Mouse (Mus musculus) embryonic facial prominence, embryonic 10.5 days (tissue): Measurements from ENCODE around the gene Snd1. TPM values are rescaled to one million over a fixed set of nuclear protein-coding genes. Genes with fewer than 3 reads are reported as not detected.

Source experiments
- DNase-seq: peaks from one replicate; pipeline ENCODE4 v3.0.0-alpha.2; 2017; ENCODE audit warnings: low spot score
- H3K27ac ChIP-seq: fragments of 300-500 bp; sonication (generic); replicated peaks from 2 replicates; pipeline ENCODE4 v1.5.1; 2016; ENCODE audit warnings: mild to moderate bottlenecking
- H3K27me3 ChIP-seq: fragments of 300-500 bp; sonication (generic); replicated peaks from 2 replicates; pipeline ENCODE4 v1.6.1; 2016; ENCODE audit warnings: low read depth, mild to moderate bottlenecking; ENCODE audit not compliant: poor library complexity, severe bottlenecking
- H3K36me3 ChIP-seq: fragments of 300-500 bp; sonication (generic); replicated peaks from 2 replicates; pipeline ENCODE4 v1.6.1; 2016; ENCODE audit warnings: mild to moderate bottlenecking, moderate library complexity
- H3K4me1 ChIP-seq: fragments of 300-500 bp; sonication (generic); 2 replicates; pipeline ENCODE4 v1.6.1; 2016
- H3K4me3 ChIP-seq: fragments of 300-500 bp; sonication (generic); 2 replicates; pipeline ENCODE4 v1.5.1; 2016; ENCODE audit warnings: mild to moderate bottlenecking, moderate library complexity
- H3K9me3 ChIP-seq: fragments of 300-500 bp; sonication (generic); 2 replicates; pipeline ENCODE4 v1.6.1; 2016; ENCODE audit warnings: mild to moderate bottlenecking
- WGBS: fragments of 180-500 bp; shearing (Covaris S2); methylation state at CpG from one replicate; pipeline ENCODE4 v1.1.7; 2016; 5-methylcytosine and 5-hydroxymethylcytosine counted together
- polyA plus RNA-seq: library from polyadenylated mRNA; unstranded; fragments of >200 nt; fragmentation: Nextera tagmentation; extraction: Ambion mirVana; gene quantifications from 2 replicates; pipeline ENCODE4 v1.2.1, GENCODE M21; 2016

Snd1 gene
- polyA plus RNA-seq, 1 experiment from 2014 or later: 119 TPM

GRCm38 (mm10) chr6:28635531-28636348 is 160.8 kb downstream of the Snd1 start:
- no peak for DNase-seq
- no peaks in the 10 kb centered on the region for H3K36me3 ChIP-seq
- H3K4me3 ChIP-seq: no peak overlapping the region
- H3K4me1 ChIP-seq: peaks cover 17% of the 10 kb centered on the region
- no peaks in the 10 kb centered on the region for H3K27me3 ChIP-seq
- no peak overlapping the region for H3K27ac ChIP-seq
- 75% methylated on average over 6 of the region's 6 CpGs for WGBS
- H3K9me3 ChIP-seq: no peaks in the 10 kb centered on the region

- 96% methylated on average over 5 of the region's 5 CpGs for WGBS
- Histone ChIP-seq H3K27ac (no peak overlapping the region), H3K9me3 (no peaks in the 10 kb centered on the region), H3K36me3 (no peaks in the 10 kb centered on the region), H3K4me3 (no peak overlapping the region), H3K27me3 (no peaks in the 10 kb centered on the region), H3K4me1 (peaks cover 11% of the 10 kb centered on the region)
- DNase-seq: no peak
These were observed 165.1 kb downstream of the Snd1 start for GRCm38 (mm10) chr6:28640088-28640487.

- WGBS: 65% methylated on average over 2 of the region's 2 CpGs
- Histone ChIP-seq H3K4me3 (no peak overlapping the region), H3K27me3 (no peaks in the 10 kb centered on the region), H3K36me3 (no peaks in the 10 kb centered on the region), H3K4me1 (peaks cover under 1% of the 10 kb centered on the region; the same call in 1 of the 2 replicates), H3K27ac (no peak overlapping the region), H3K9me3 (no peaks in the 10 kb centered on the region)
- DNase-seq: no peak
These were observed 168.0 kb downstream of the Snd1 start for GRCm38 (mm10) chr6:28642909-28643308.

- Histone ChIP-seq H3K36me3 (no peaks in the 10 kb centered on the region), H3K9me3 (no peaks in the 10 kb centered on the region), H3K4me3 (no peak overlapping the region), H3K27me3 (no peaks in the 10 kb centered on the region), H3K4me1 (no peaks in the 10 kb centered on the region), H3K27ac (no peak overlapping the region)
- DNase-seq: no peak
These were observed 170.3 kb downstream of the Snd1 start for GRCm38 (mm10) chr6:28645231-28645630.

GRCm38 (mm10) chr6:28656511-28656910 is 181.6 kb downstream of the Snd1 start:
- WGBS: 95% methylated on average over 5 of the region's 5 CpGs
- peaks cover 5% of the 10 kb centered on the region; the same call in 1 of the 2 replicates for H3K36me3 ChIP-seq
- H3K9me3 ChIP-seq: no peaks in the 10 kb centered on the region

GRCm38 (mm10) chr6:28663004-28663403 is 188.1 kb downstream of the Snd1 start:
- Histone ChIP-seq H3K27ac (no peak overlapping the region), H3K4me1 (peaks cover 7% of the 10 kb centered on the region; the same call in 1 of the 2 replicates), H3K36me3 (no peaks in the 10 kb centered on the region), H3K27me3 (no peaks in the 10 kb centered on the region), H3K9me3 (no peaks in the 10 kb centered on the region), H3K4me3 (no peak overlapping the region)
- no peak for DNase-seq
- WGBS: 80% methylated on average over 3 of the region's 3 CpGs

More at GRCm38 (mm10) chr6:28656511-28656910, 181.6 kb downstream of the Snd1 start:
- no peak for DNase-seq
- no peaks in the 10 kb centered on the region for H3K27me3 ChIP-seq
- H3K4me1 ChIP-seq: peaks cover 7% of the 10 kb centered on the region; the same call in 1 of the 2 replicates
- H3K4me3 ChIP-seq: no peak overlapping the region
- H3K27ac ChIP-seq: no peak overlapping the region

- Histone ChIP-seq H3K27ac (no peak overlapping the region), H3K4me3 (no peak overlapping the region), H3K4me1 (peaks cover 7% of the 10 kb centered on the region; the same call in 1 of the 2 replicates), H3K36me3 (0 out of 2 replicates have a peak, but pooled peaks cover 3% of the 10 kb centered on the region), H3K27me3 (no peaks in the 10 kb centered on the region), H3K9me3 (no peaks in the 10 kb centered on the region)
- DNase-seq: no peak
- whole genome bisulfite sequencing: 94% methylated on average over 5 of the region's 5 CpGs
These were observed 188.7 kb downstream of the Snd1 start for GRCm38 (mm10) chr6:28663670-28664069.

GRCm38 (mm10) chr6:28664716-28665115 is 189.8 kb downstream of the Snd1 start:
- no peaks in the 10 kb centered on the region for H3K9me3 ChIP-seq
- 88% methylated on average over 3 of the region's 3 CpGs for WGBS
- H3K36me3 ChIP-seq: peaks cover 7% of the 10 kb centered on the region; the same call in 1 of the 2 replicates
- no peaks in the 10 kb centered on the region for H3K27me3 ChIP-seq
- no peak overlapping the region for H3K4me3 ChIP-seq
- no peaks in the 10 kb centered on the region for H3K4me1 ChIP-seq
- DNase-seq: no peak
- H3K27ac ChIP-seq: no peak overlapping the region

GRCm38 (mm10) chr6:28667586-28667985 is 192.6 kb downstream of the Snd1 start:
- Histone ChIP-seq H3K27me3 (no peaks in the 10 kb centered on the region), H3K4me1 (no peaks in the 10 kb centered on the region), H3K36me3 (peaks cover 9% of the 10 kb centered on the region; the same call in 1 of the 2 replicates), H3K4me3 (no peak overlapping the region), H3K9me3 (no peaks in the 10 kb centered on the region), H3K27ac (no peak overlapping the region)
- 91% methylated on average over 1 of the region's 1 CpGs for WGBS
- no peak for DNase-seq

- 93% methylated on average over 5 of the region's 5 CpGs for WGBS
- no peaks in the 10 kb centered on the region for H3K9me3 ChIP-seq
- DNase-seq: no peak
- H3K4me1 ChIP-seq: no peaks in the 10 kb centered on the region
- H3K4me3 ChIP-seq: no peak overlapping the region
- H3K36me3 ChIP-seq: peaks cover 9% of the 10 kb centered on the region; the same call in 1 of the 2 replicates
- H3K27me3 ChIP-seq: no peaks in the 10 kb centered on the region
- no peak overlapping the region for H3K27ac ChIP-seq
These were observed 194.3 kb downstream of the Snd1 start for GRCm38 (mm10) chr6:28669251-28669650.

GRCm38 (mm10) chr6:28672388-28672787 is 197.4 kb downstream of the Snd1 start:
- Histone ChIP-seq H3K36me3 (peaks cover 9% of the 10 kb centered on the region; the same call in 1 of the 2 replicates), H3K9me3 (no peaks in the 10 kb centered on the region), H3K4me3 (no peak overlapping the region), H3K27ac (no peak overlapping the region), H3K4me1 (no peaks in the 10 kb centered on the region), H3K27me3 (no peaks in the 10 kb centered on the region)
- DNase-seq: no peak
- WGBS: 83% methylated on average over 1 of the region's 1 CpGs

GRCm38 (mm10) chr6:28674686-28675085 is 199.7 kb downstream of the Snd1 start:
- DNase-seq: no peak
- no peaks in the 10 kb centered on the region for H3K27me3 ChIP-seq
- 0 out of 2 replicates have a peak, but pooled peaks cover 2% of the 10 kb centered on the region for H3K36me3 ChIP-seq
- H3K9me3 ChIP-seq: no peaks in the 10 kb centered on the region
- 93% methylated on average over 1 of the region's 1 CpGs for WGBS
- no peaks in the 10 kb centered on the region for H3K4me1 ChIP-seq
- H3K27ac ChIP-seq: no peak overlapping the region
- H3K4me3 ChIP-seq: no peak overlapping the region

GRCm38 (mm10) chr6:28678896-28679295 is 204.0 kb downstream of the Snd1 start:
- no peaks in the 10 kb centered on the region for H3K9me3 ChIP-seq
- H3K36me3 ChIP-seq: no peaks in the 10 kb centered on the region
- no peaks in the 10 kb centered on the region for H3K27me3 ChIP-seq
- no peak for DNase-seq
- no peaks in the 10 kb centered on the region for H3K4me1 ChIP-seq
- 88% methylated on average over 1 of the region's 1 CpGs for WGBS
- no peak overlapping the region for H3K27ac ChIP-seq
- H3K4me3 ChIP-seq: no peak overlapping the region
